Mouse (Mus musculus): ENCODE measurements around the gene Jag2. TPM values are rescaled to one million over a fixed set of nuclear protein-coding genes. Genes with fewer than 3 reads are reported as not detected.

The Jag2 gene
- total RNA-seq, 4 experiments from 2014 or later, result 22.3 to 31.0 (median 26.7) TPM

- DNase-seq (ENCODE audit: low spot score in 2 of 2), result no peak
Observed at GRCm38 (mm10) chr12:112868178-112869087, 61.1 kb downstream of the Jag2 start, which contains the start of gene Gpr132. TSS of gene Gpr132 (minus strand) at chr12:112868228.

- DNase-seq (ENCODE audit: low spot score in 2 of 2), result no peak
Observed at GRCm38 (mm10) chr12:112867106-112867674, 62.4 kb downstream of the Jag2 start.

GRCm38 (mm10) chr12:112866467-112867080 lies 63.0 kb downstream of the Jag2 start:
- no peak for DNase-seq (ENCODE audit: low spot score in 2 of 2)

- no peak for DNase-seq (ENCODE audit: low spot score in 2 of 2)
Observed at GRCm38 (mm10) chr12:112864804-112865203, 64.8 kb downstream of the Jag2 start.

GRCm38 (mm10) chr12:112861911-112862321 lies 67.7 kb downstream of the Jag2 start:
- no peak for DNase-seq (ENCODE audit: low spot score in 2 of 2)

GRCm38 (mm10) chr12:112860765-112861164 lies 68.8 kb downstream of the Jag2 start:
- no peak for DNase-seq (ENCODE audit: low spot score in 2 of 2)

GRCm38 (mm10) chr12:112859930-112860329 lies 69.6 kb downstream of the Jag2 start:
- no peak for DNase-seq (ENCODE audit: low spot score in 2 of 2)

- DNase-seq (ENCODE audit: low spot score in 2 of 2), result no peak
Observed at GRCm38 (mm10) chr12:112858581-112859336, 70.8 kb downstream of the Jag2 start.

Small RNA genes lying within 50 kb of the gene (microRNA-seq; reads per million reads assigned to microRNA genes)
- gene Mir6941, result not detected

Other genes starting within 250 kb of the Jag2 start
- gene Cep170b, start 209.3 kb downstream of the Jag2 start, total RNA-seq (2022), result 10 to 100 TPM in 3 of 4 experiments, 1 to 10 TPM in 1; 9.8 to 18.4 (median 12.5) TPM
- 1 to 10 TPM in 3 of 4 experiments, under 1 TPM in 1; 0.48 to 2.5 (median 1.7) TPM for gene Pld4, start 169.1 kb downstream of the Jag2 start, total RNA-seq (2022)
- 1 to 10 TPM; 6.9 to 8.7 (median 7.6) TPM for gene Ahnak2, start 127.1 kb downstream of the Jag2 start, total RNA-seq (2022)
- under 1 TPM; 0.17 to 0.61 (median 0.45) TPM for gene Clba1, start 120.8 kb downstream of the Jag2 start, total RNA-seq (2022)
- gene Cdca4, start 100.4 kb downstream of the Jag2 start, total RNA-seq (2022), result 1 to 10 TPM; 1.9 to 2.8 (median 2.5) TPM
- gene Gpr132, start 61.5 kb downstream of the Jag2 start, total RNA-seq (2022), result not detected
- 1 to 10 TPM; 5.2 to 8.8 (median 7.5) TPM for gene Nudt14, start 12.3 kb upstream of the Jag2 start, total RNA-seq (2022)
- 10 to 100 TPM; 18.6 to 23.6 (median 21.7) TPM for gene Btbd6, start 46.7 kb upstream of the Jag2 start, total RNA-seq (2022)
- 10 to 100 TPM; 13.8 to 18.9 (median 18.4) TPM for gene Brf1, start 70.9 kb upstream of the Jag2 start, total RNA-seq (2022)
- 10 to 100 TPM; 32.6 to 36.9 (median 36.3) TPM for gene Pacs2, start 84.7 kb upstream of the Jag2 start, total RNA-seq (2022)
- gene Tex22, start 144.7 kb upstream of the Jag2 start, total RNA-seq (2022), result not detected
- gene Mta1, start 168.5 kb upstream of the Jag2 start, total RNA-seq (2022), result 10 to 100 TPM; 38.7 to 43.3 (median 41.8) TPM
- 10 to 100 TPM; 22.0 to 27.4 (median 24.3) TPM for gene Crip2, start 210.5 kb upstream of the Jag2 start, total RNA-seq (2022)
- 10 to 100 TPM; 53.0 to 78.6 (median 58.5) TPM for gene Crip1, start 216.5 kb upstream of the Jag2 start, total RNA-seq (2022)
- under 1 TPM in 1 of 4 experiments, not detected in 3; 0.22 TPM for gene Tedc1, start 226.6 kb upstream of the Jag2 start, total RNA-seq (2022)